Mouse (Mus musculus): ENCODE data around the gene Dnajb8. TPM values are rescaled to one million over a fixed set of nuclear protein-coding genes. Genes with fewer than 3 reads are reported as not detected.

Gene Dnajb8
- total and polyA plus RNA-seq, 2 experiments from 2014 or later: not detected

- Histone ChIP-seq H3K27ac (ENCODE audit: low read depth, low read length) (no peak overlapping the region), H3K27me3 (ENCODE audit: insufficient read depth, low read length) (no peaks in the 10 kb centered on the region), H3K4me3 (ENCODE audit: low read depth, low read length) (no peak overlapping the region), H3K4me2 (ENCODE audit: low read depth) (no peak overlapping the region), H3K9ac (no peak overlapping the region), H3K36me3 (ENCODE audit: insufficient read depth) (no peaks in the 10 kb centered on the region), H3K9me3 (ENCODE audit: low read length) (no peaks in the 10 kb centered on the region), H3K4me1 (ENCODE audit: insufficient read depth) (no peaks in the 10 kb centered on the region)
- no peak for TF ChIP-seq CTCF (IDR thresholded peaks at IDR 0.05; ENCODE audit: low read depth)
- ATAC-seq: no peak
- 43% methylated on average over 6 of the region's 6 CpGs for WGBS
- no peak for DNase-seq
Measured at GRCm38 (mm10) chr6:88232221-88232620, 10.2 kb downstream of the Dnajb8 start.

- no peaks in the 10 kb centered on the region for H3K36me3 ChIP-seq (ENCODE audit: insufficient read depth)
- no peak overlapping the region for H3K27ac ChIP-seq (ENCODE audit: low read depth, low read length)
- H3K4me1 ChIP-seq (ENCODE audit: insufficient read depth): no peaks in the 10 kb centered on the region
- H3K4me3 ChIP-seq (ENCODE audit: low read depth, low read length): no peak overlapping the region
- H3K4me2 ChIP-seq (ENCODE audit: low read depth): no peak overlapping the region
- no peak for ATAC-seq
- H3K27me3 ChIP-seq (ENCODE audit: insufficient read depth, low read length): no peaks in the 10 kb centered on the region
- WGBS: 84% methylated on average over 8 of the region's 8 CpGs
- TF ChIP-seq CTCF (IDR thresholded peaks at IDR 0.05; ENCODE audit: low read depth): no peak
- no peak overlapping the region for H3K9ac ChIP-seq
- H3K9me3 ChIP-seq (ENCODE audit: low read length): no peaks in the 10 kb centered on the region
- no peak for DNase-seq
Measured at GRCm38 (mm10) chr6:88233996-88234395, 11.9 kb downstream of the Dnajb8 start.

- no peak for TF ChIP-seq CTCF (IDR thresholded peaks at IDR 0.05; ENCODE audit: low read depth)
Measured at GRCm38 (mm10) chr6:88235461-88235860, 13.4 kb downstream of the Dnajb8 start.

GRCm38 (mm10) chr6:88235983-88236382, 13.9 kb downstream of the Dnajb8 start:
- TF ChIP-seq CTCF (IDR thresholded peaks at IDR 0.05; ENCODE audit: low read depth): no peak
- Histone ChIP-seq H3K4me2 (ENCODE audit: low read depth) (peak overlapping the region; percentile 32; the same call in 1 of the 2 replicates), H3K9ac (no peak overlapping the region), H3K36me3 (ENCODE audit: insufficient read depth) (no peaks in the 10 kb centered on the region), H3K27me3 (ENCODE audit: insufficient read depth, low read length) (no peaks in the 10 kb centered on the region), H3K4me1 (ENCODE audit: insufficient read depth) (no peaks in the 10 kb centered on the region), H3K4me3 (ENCODE audit: low read depth, low read length) (no peak overlapping the region; the same call in 1 of the 2 replicates), H3K9me3 (ENCODE audit: low read length) (no peaks in the 10 kb centered on the region), H3K27ac (ENCODE audit: low read depth, low read length) (no peak overlapping the region)
- WGBS: 2% methylated on average over 17 of the region's 17 CpGs
- peak; percentile 74 for ATAC-seq
- peak; percentile 13 for DNase-seq

More at GRCm38 (mm10) chr6:88235461-88235860, 13.4 kb downstream of the Dnajb8 start:
- ATAC-seq (no peak), DNase-seq (no peak)
- no peaks in the 10 kb centered on the region for H3K4me1 ChIP-seq (ENCODE audit: insufficient read depth)
- H3K9me3 ChIP-seq (ENCODE audit: low read length): no peaks in the 10 kb centered on the region
- H3K4me2 ChIP-seq (ENCODE audit: low read depth): no peak overlapping the region
- WGBS: 24% methylated on average over 8 of the region's 8 CpGs
- no peak overlapping the region for H3K27ac ChIP-seq (ENCODE audit: low read depth, low read length)
- no peak overlapping the region for H3K4me3 ChIP-seq (ENCODE audit: low read depth, low read length)
- H3K27me3 ChIP-seq (ENCODE audit: insufficient read depth, low read length): no peaks in the 10 kb centered on the region
- no peak overlapping the region for H3K9ac ChIP-seq
- no peaks in the 10 kb centered on the region for H3K36me3 ChIP-seq (ENCODE audit: insufficient read depth)

GRCm38 (mm10) chr6:88236513-88236912, 14.4 kb downstream of the Dnajb8 start:
- Histone ChIP-seq H3K4me3 (ENCODE audit: low read depth, low read length) (no peak overlapping the region), H3K36me3 (ENCODE audit: insufficient read depth) (no peaks in the 10 kb centered on the region), H3K9ac (no peak overlapping the region), H3K9me3 (ENCODE audit: low read length) (no peaks in the 10 kb centered on the region), H3K27me3 (ENCODE audit: insufficient read depth, low read length) (no peaks in the 10 kb centered on the region), H3K4me2 (ENCODE audit: low read depth) (no peak overlapping the region), H3K4me1 (ENCODE audit: insufficient read depth) (no peaks in the 10 kb centered on the region), H3K27ac (ENCODE audit: low read depth, low read length) (no peak overlapping the region)
- 19% methylated on average over 7 of the region's 7 CpGs for WGBS
- ATAC-seq (no peak), DNase-seq (no peak)
- TF ChIP-seq CTCF (IDR thresholded peaks at IDR 0.05; ENCODE audit: low read depth): no peak

GRCm38 (mm10) chr6:88242604-88243003, 20.5 kb downstream of the Dnajb8 start:
- peak; percentile 47 for DNase-seq
- H3K27ac ChIP-seq (ENCODE audit: low read depth, low read length): no peak overlapping the region
- peak; percentile 81 for ATAC-seq
- no peak overlapping the region for H3K9ac ChIP-seq
- no peaks in the 10 kb centered on the region for H3K4me1 ChIP-seq (ENCODE audit: insufficient read depth)
- 4% methylated on average over 15 of the region's 15 CpGs for WGBS
- no peaks in the 10 kb centered on the region for H3K36me3 ChIP-seq (ENCODE audit: insufficient read depth)
- H3K9me3 ChIP-seq (ENCODE audit: low read length): no peaks in the 10 kb centered on the region
- no peak overlapping the region for H3K4me2 ChIP-seq (ENCODE audit: low read depth)
- peak; percentile 66 for TF ChIP-seq CTCF (IDR thresholded peaks at IDR 0.05; ENCODE audit: low read depth)
- no peaks in the 10 kb centered on the region for H3K27me3 ChIP-seq (ENCODE audit: insufficient read depth, low read length)
- no peak overlapping the region for H3K4me3 ChIP-seq (ENCODE audit: low read depth, low read length)

GRCm38 (mm10) chr6:88249231-88249630, 27.2 kb downstream of the Dnajb8 start:
- H3K4me1 ChIP-seq (ENCODE audit: insufficient read depth): no peaks in the 10 kb centered on the region
- no peak overlapping the region for H3K9ac ChIP-seq
- H3K9me3 ChIP-seq (ENCODE audit: low read length): no peaks in the 10 kb centered on the region
- no peaks in the 10 kb centered on the region for H3K27me3 ChIP-seq (ENCODE audit: insufficient read depth, low read length)
- H3K27ac ChIP-seq (ENCODE audit: low read depth, low read length): no peak overlapping the region
- no peaks in the 10 kb centered on the region for H3K36me3 ChIP-seq (ENCODE audit: insufficient read depth)
- DNase-seq (no peak), ATAC-seq (no peak)
- 85% methylated on average over 1 of the region's 1 CpGs for WGBS
- no peak overlapping the region for H3K4me3 ChIP-seq (ENCODE audit: low read depth, low read length)
- no peak overlapping the region for H3K4me2 ChIP-seq (ENCODE audit: low read depth)
- TF ChIP-seq CTCF (IDR thresholded peaks at IDR 0.05; ENCODE audit: low read depth): no peak

All from forebrain, postnatal 0 days (tissue).